Mouse (Mus musculus) myocyte (in vitro differentiated cells): ENCODE measurements around the gene Olfr1250. TPM values are rescaled to one million over a fixed set of nuclear protein-coding genes. Genes with fewer than 3 reads are reported as not detected.
"Not testable (repeated sequence)": the region's sequence is repeated elsewhere in the genome, so short reads cannot be mapped to it uniquely, and the experiment has no call there.

Experiments used
- H3K27me3 ChIP-seq: one replicate; pipeline ENCODE4 v1.6.1; 2011; ENCODE audit not compliant: control insufficient read depth, insufficient read depth, insufficient read length
- H3K36me3 ChIP-seq: one replicate; pipeline ENCODE4 v1.6.1; 2011; ENCODE audit not compliant: control insufficient read depth, insufficient read depth
- H3K4me2 ChIP-seq: one replicate; pipeline ENCODE4 v1.6.1; 2011; ENCODE audit warnings: low read depth, control low read depth
- H3K4me3 ChIP-seq: one replicate; pipeline ENCODE4 v1.5.1; 2011; ENCODE audit warnings: mild to moderate bottlenecking, control low read depth, moderate library complexity
- H3K79me2 ChIP-seq: one replicate; pipeline ENCODE4 v1.6.1; 2011; ENCODE audit not compliant: control insufficient read depth, insufficient read depth
- H3ac ChIP-seq: one replicate; pipeline ENCODE4 v1.6.1; 2011; ENCODE audit not compliant: control insufficient read depth, insufficient read length
- CEBPB ChIP-seq: IDR thresholded peaks from 2 replicates; pipeline ENCODE4 v1.6.1; 2011; ENCODE audit warnings: mild to moderate bottlenecking, moderate library complexity; ENCODE audit not compliant: poor library complexity, insufficient read depth, severe bottlenecking
- E2F4 ChIP-seq: IDR thresholded peaks from one replicate; pipeline ENCODE4 v1.6.1; 2011; ENCODE audit warnings: mild to moderate bottlenecking, control low read depth, moderate library complexity; ENCODE audit not compliant: insufficient read depth
- MAX ChIP-seq: IDR thresholded peaks from one replicate; pipeline ENCODE4 v1.6.1; 2011; ENCODE audit warnings: low read depth, mild to moderate bottlenecking, control low read depth
- MYOD1 ChIP-seq, 3 experiments: IDR thresholded peaks; one replicate each; pipeline ENCODE4 v1.6.1; 2011; ENCODE audit warnings: control low read depth in 2 of 3, low read depth in 2 of 3, mild to moderate bottlenecking in 2 of 3, moderate library complexity in 1 of 3; ENCODE audit not compliant: insufficient read length in 2 of 3, control insufficient read depth in 1 of 3
- MYOG ChIP-seq, 3 experiments: IDR thresholded peaks; one replicate each; pipeline ENCODE4 v1.6.1; 2011; ENCODE audit warnings: control low read depth in 2 of 3, low read depth in 2 of 3, mild to moderate bottlenecking in 2 of 3; ENCODE audit not compliant: insufficient read length in 2 of 3, control insufficient read depth in 1 of 3, insufficient read depth in 1 of 3
- POLR2A ChIP-seq: IDR thresholded peaks from one replicate; pipeline ENCODE4 v1.6.1; 2011; ENCODE audit warnings: low read depth, mild to moderate bottlenecking, control low read depth, moderate library complexity; ENCODE audit not compliant: insufficient read length
- POLR2AphosphoS2 ChIP-seq: IDR thresholded peaks from one replicate; pipeline ENCODE4 v1.6.1; 2011; ENCODE audit warnings: low read depth, control low read depth; ENCODE audit not compliant: insufficient read length
- REST ChIP-seq: IDR thresholded peaks from one replicate; pipeline ENCODE4 v1.6.1; 2011; ENCODE audit warnings: mild to moderate bottlenecking, control low read depth, moderate library complexity; ENCODE audit not compliant: insufficient read depth, insufficient read length
- SRF ChIP-seq: IDR thresholded peaks from one replicate; pipeline ENCODE4 v1.6.1; 2011; ENCODE audit warnings: low read depth; ENCODE audit not compliant: control insufficient read depth, insufficient read length
- TCF12 ChIP-seq: IDR thresholded peaks from one replicate; pipeline ENCODE4 v1.6.1; 2011; ENCODE audit warnings: mild to moderate bottlenecking, control low read depth; ENCODE audit not compliant: poor library complexity, insufficient read depth, severe bottlenecking
- TCF3 ChIP-seq: IDR thresholded peaks from one replicate; pipeline ENCODE4 v1.6.1; 2011; ENCODE audit warnings: low read depth, control low read depth; ENCODE audit not compliant: insufficient read length
- USF1 ChIP-seq: IDR thresholded peaks from one replicate; pipeline ENCODE4 v1.6.1; 2011; ENCODE audit warnings: low read depth, mild to moderate bottlenecking, control low read depth, moderate library complexity
- polyA plus RNA-seq: library from polyadenylated mRNA; unstranded; fragments of >200 nt; fragmentation: generic; extraction: Trizol; gene quantifications from one replicate; pipeline ENCODE4 v1.2.1, GENCODE M21; 2012; ENCODE audit warnings: missing spikeins

Olfr1250 gene
- 0.04 TPM for polyA plus RNA-seq

DNA sequence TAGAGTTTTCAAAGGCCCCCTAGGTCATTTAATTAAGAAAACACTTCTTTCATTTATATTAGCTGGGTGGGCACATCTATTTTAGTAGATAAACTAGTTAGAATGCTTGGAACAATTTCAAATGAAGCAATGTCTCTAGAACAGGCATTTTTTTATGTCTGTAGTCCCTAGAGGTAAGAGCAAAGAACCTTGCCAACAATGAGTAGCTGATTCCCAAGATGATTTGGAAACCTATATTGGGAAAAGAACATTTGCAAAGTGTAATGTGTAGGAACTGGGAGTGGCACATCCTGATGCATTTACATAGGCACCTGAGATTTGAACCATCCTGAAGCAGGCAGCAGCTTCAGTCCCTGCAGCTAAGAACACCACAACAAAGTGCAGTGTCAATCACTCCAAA lies at the start of gene Olfr1250:
Olfr1250 (minus strand) TSS at position 101 of the 400 bp plus-strand sequence.
- no peak for TF ChIP-seq POLR2AphosphoS2
- TF ChIP-seq SRF = no peak
- no peak for TF ChIP-seq REST
- no peak for TF ChIP-seq CEBPB
- TF ChIP-seq POLR2A = no peak
- TF ChIP-seq TCF3 = no peak
- TF ChIP-seq USF1 = no peak
- no peak for TF ChIP-seq E2F4
- no peak for TF ChIP-seq MAX
- TF ChIP-seq MYOG (IDR thresholded peaks at IDR 0.05; ENCODE audit: control insufficient read depth in 1 of 3, insufficient read depth in 1 of 3, insufficient read length in 2 of 3, low read depth in 2 of 3) = no peak
- no peak for TF ChIP-seq TCF12
- TF ChIP-seq MYOD1 (IDR thresholded peaks at IDR 0.05; ENCODE audit: control insufficient read depth in 1 of 3, insufficient read length in 2 of 3, low read depth in 2 of 3) = no peak
- no peaks in the 10 kb centered on the region for H3K27me3 ChIP-seq
- no peaks in the 10 kb centered on the region for H3K36me3 ChIP-seq

GRCm38 (mm10) chr2:89691980-89692379 lies 30.7 kb upstream of the Olfr1250 start:
- no peaks in the 10 kb centered on the region for H3K79me2 ChIP-seq
- H3K4me3 ChIP-seq = no peak overlapping the region
- H3K36me3 ChIP-seq = no peaks in the 10 kb centered on the region
- H3K4me2 ChIP-seq = no peak overlapping the region
- no peak for TF ChIP-seq REST
- no peak overlapping the region for H3ac ChIP-seq
- H3K27me3 ChIP-seq = no peaks in the 10 kb centered on the region

More for the DNA sequence above, at the start of gene Olfr1250:
- no peak within 1 kb of the TSS for H3ac ChIP-seq
- H3K79me2 ChIP-seq = no peaks in the 10 kb centered on the region
- no peak within 1 kb of the TSS for H3K4me3 ChIP-seq
- no peak within 1 kb of the TSS for H3K4me2 ChIP-seq

GRCm38 (mm10) chr2:89671836-89672235 lies 10.6 kb upstream of the Olfr1250 start, which contains the start of gene Olfr1251:
Gene Olfr1251, minus strand, starts transcription at chr2:89671936.
- Histone ChIP-seq H3K79me2 (no peaks in the 10 kb centered on the region), H3K4me3 (no peak within 1 kb of the TSS), H3ac (no peak within 1 kb of the TSS), H3K36me3 (peaks cover 11% of the 10 kb centered on the region), H3K4me2 (no peak within 1 kb of the TSS), H3K27me3 (no peaks in the 10 kb centered on the region)
- TF ChIP-seq MYOG (IDR thresholded peaks at IDR 0.05; ENCODE audit: control insufficient read depth in 1 of 3, insufficient read depth in 1 of 3, insufficient read length in 2 of 3, low read depth in 2 of 3) (no peak), CEBPB (no peak), MYOD1 (IDR thresholded peaks at IDR 0.05; ENCODE audit: control insufficient read depth in 1 of 3, insufficient read length in 2 of 3, low read depth in 2 of 3) (no peak), SRF (no peak), TCF12 (no peak), MAX (no peak), REST (no peak), POLR2AphosphoS2 (no peak), USF1 (no peak), POLR2A (no peak), TCF3 (no peak), E2F4 (no peak)

DNA sequence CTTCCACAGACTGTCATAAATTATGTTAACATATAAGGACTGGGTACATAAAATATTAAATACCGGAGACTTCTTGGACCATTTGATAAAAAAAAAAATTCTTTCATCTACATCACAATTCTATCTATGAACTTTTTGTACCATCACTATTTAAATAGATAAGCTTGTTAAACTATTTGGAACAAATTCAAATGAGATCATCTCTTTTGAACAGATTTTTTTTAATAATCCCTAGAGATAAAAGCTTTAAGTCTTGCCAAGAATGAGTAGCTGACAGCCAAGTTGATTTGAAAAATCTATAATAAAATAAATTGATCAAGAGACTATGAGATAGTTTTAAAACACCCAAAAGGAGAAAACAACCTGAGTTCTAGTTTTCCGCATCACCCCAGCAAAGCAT lies 26.4 kb downstream of the Olfr1250 start, which contains the start of gene Olfr1249:
Olfr1249 (minus strand) TSS at position 101 of the 400 bp plus-strand sequence.
- Histone ChIP-seq H3ac (no peak within 1 kb of the TSS), H3K4me3 (no peak within 1 kb of the TSS), H3K4me2 (no peak within 1 kb of the TSS), H3K36me3 (no peaks in the 10 kb centered on the region), H3K79me2 (no peaks in the 10 kb centered on the region), H3K27me3 (no peaks in the 10 kb centered on the region)
- TF ChIP-seq SRF = no peak

DNA sequence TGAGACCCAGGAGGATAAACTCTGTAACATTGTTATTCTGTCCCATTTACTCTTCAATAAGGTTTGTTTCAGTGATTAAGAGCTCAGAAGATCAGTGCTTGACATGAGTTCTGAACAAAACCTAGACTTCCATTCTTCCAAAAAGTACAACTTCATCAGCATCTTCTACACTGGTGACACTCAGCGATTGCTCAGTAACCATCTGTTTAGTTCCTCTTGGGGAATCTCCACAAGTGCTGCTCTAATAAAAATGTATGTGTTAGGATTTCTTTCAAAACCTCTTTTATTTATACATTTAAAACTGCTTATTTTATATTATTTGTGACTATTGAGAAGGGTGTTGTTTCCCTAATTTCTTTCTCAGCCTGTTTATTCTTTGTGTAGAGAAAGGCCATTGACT lies 43.1 kb downstream of the Olfr1250 start, which contains the start of gene Olfr1248:
Olfr1248 (minus strand) TSS at position 101 of the 400 bp plus-strand sequence.
- not testable (repeated sequence) for H3K4me3 ChIP-seq, H3K79me2 ChIP-seq, H3K4me2 ChIP-seq, H3K36me3 ChIP-seq, H3K27me3 ChIP-seq, H3ac ChIP-seq

DNA sequence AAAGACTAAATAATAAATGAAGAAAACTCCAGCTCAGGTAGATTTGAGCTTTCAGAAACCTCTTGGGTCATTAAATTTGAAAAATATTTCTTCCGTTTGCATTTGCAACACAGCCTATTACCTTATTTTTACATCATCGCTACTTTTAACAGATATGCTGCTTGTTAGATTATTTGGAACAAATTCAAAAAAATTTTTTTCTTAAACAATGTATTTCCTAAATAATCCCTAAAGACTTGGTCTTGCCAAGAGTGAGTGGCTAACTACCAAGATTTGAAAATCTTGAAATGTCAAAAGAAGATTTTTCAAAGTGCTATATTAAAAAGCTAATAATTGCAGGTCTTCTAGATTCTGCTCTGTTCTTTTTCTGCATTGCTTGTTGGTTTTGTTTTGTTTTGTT lies 47.2 kb downstream of the Olfr1250 start, which contains the start of gene Olfr1247:
Olfr1247 (minus strand) TSS at position 101 of the 400 bp plus-strand sequence.
- H3K4me2 ChIP-seq = no peak within 1 kb of the TSS
- H3K27me3 ChIP-seq = no peaks in the 10 kb centered on the region
- no peaks in the 10 kb centered on the region for H3K36me3 ChIP-seq
- no peak for TF ChIP-seq SRF
- no peak for TF ChIP-seq TCF3
- no peak for TF ChIP-seq TCF12
- no peak for TF ChIP-seq REST
- no peak for TF ChIP-seq MYOG (IDR thresholded peaks at IDR 0.05; ENCODE audit: control insufficient read depth in 1 of 3, insufficient read depth in 1 of 3, insufficient read length in 2 of 3, low read depth in 2 of 3)
- no peak for TF ChIP-seq E2F4
- no peak for TF ChIP-seq MYOD1 (IDR thresholded peaks at IDR 0.05; ENCODE audit: control insufficient read depth in 1 of 3, insufficient read length in 2 of 3, low read depth in 2 of 3)
- H3K79me2 ChIP-seq = no peaks in the 10 kb centered on the region
- H3K4me3 ChIP-seq = no peak within 1 kb of the TSS
- H3ac ChIP-seq = no peak within 1 kb of the TSS
